ENCODE assay signal across 7 mouse cellular contexts in the genomic region with DNA sequence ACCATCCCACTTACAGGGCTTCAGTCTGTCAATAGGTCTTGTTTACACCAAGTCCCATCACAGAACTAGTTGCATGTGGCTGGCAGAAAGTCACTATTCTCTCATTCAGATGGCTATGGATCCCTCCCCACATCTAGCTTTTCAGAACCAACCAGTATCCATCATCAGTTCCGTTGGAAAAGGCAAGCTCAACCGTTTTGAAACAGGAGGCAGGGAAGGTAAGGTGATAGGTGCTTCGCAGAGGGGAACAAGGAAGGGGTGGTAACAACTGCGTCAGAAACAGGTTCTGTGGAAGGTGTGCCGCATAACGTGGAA. TPM values are rescaled to one million over a fixed set of nuclear protein-coding genes. Genes with fewer than 3 reads are reported as not detected.
A peak's percentile ranks its signal among the peaks of the same experiment; 100 is the strongest.
DNase-seq lines count a peak whose midpoint lies in the region; ATAC-seq and TF ChIP-seq lines count a peak whose summit lies in the region.

No protein-coding gene starts in this region.

- no peaks in the 10 kb centered on the region for H3K9me3 ChIP-seq in neural tube, embryonic 11.5 days (ENCODE audit: control insufficient read depth, low read length)
- H3K9me3 ChIP-seq in forebrain, embryonic 11.5 days (ENCODE audit: control insufficient read depth, low read length), result no peaks in the 10 kb centered on the region
- H3K9me3 ChIP-seq in limb, embryonic 14.5 days (ENCODE audit: control insufficient read depth, low read length), result no peaks in the 10 kb centered on the region
- no peaks in the 10 kb centered on the region for H3K9me3 ChIP-seq in stomach, embryonic 15.5 days

- no peaks in the 10 kb centered on the region for H3K27me3 ChIP-seq in neural tube, embryonic 11.5 days (ENCODE audit: control insufficient read depth, insufficient read depth, low read length)
- H3K27me3 ChIP-seq in forebrain, embryonic 11.5 days (ENCODE audit: control insufficient read depth, insufficient read depth, low read length), result no peaks in the 10 kb centered on the region
- no peaks in the 10 kb centered on the region for H3K27me3 ChIP-seq in limb, embryonic 14.5 days (ENCODE audit: control insufficient read depth, insufficient read depth, low read length)
- H3K27me3 ChIP-seq in stomach, embryonic 15.5 days (replicated peaks), result no peaks in the 10 kb centered on the region

- peaks cover 3% of the 10 kb centered on the region; the same call in 1 of the 2 replicates for H3K36me3 ChIP-seq in neural tube, embryonic 11.5 days (ENCODE audit: control insufficient read depth, insufficient read depth, low read length)
- H3K36me3 ChIP-seq in forebrain, embryonic 11.5 days (ENCODE audit: control insufficient read depth, insufficient read depth, low read length), result peaks cover 10% of the 10 kb centered on the region; the same call in 1 of the 2 replicates
- H3K36me3 ChIP-seq in limb, embryonic 14.5 days (ENCODE audit: control insufficient read depth, insufficient read depth, low read length), result peaks cover 32% of the 10 kb centered on the region
- H3K36me3 ChIP-seq in stomach, embryonic 15.5 days, result peaks cover 17% of the 10 kb centered on the region

- WGBS in neural tube, embryonic 11.5 days, result 9% methylated on average over 6 of the region's 6 CpGs
- WGBS in forebrain, embryonic 11.5 days, result 10% methylated on average over 6 of the region's 6 CpGs
- WGBS in limb, embryonic 14.5 days, result 7% methylated on average over 6 of the region's 6 CpGs
- WGBS in stomach, embryonic 15.5 days, result 4% methylated on average over 6 of the region's 6 CpGs

- H3K27ac ChIP-seq in neural tube, embryonic 11.5 days (ENCODE audit: low read depth, low read length), result peak overlapping the region; percentile 35; the same call in 1 of the 2 replicates
- peak overlapping the region; percentile 57; the same call in 1 of the 2 replicates for H3K27ac ChIP-seq in forebrain, embryonic 11.5 days (ENCODE audit: low read depth, low read length)
- 0 out of 2 replicates have a peak overlapping the region, but pooled peaks have one; percentile 83 for H3K27ac ChIP-seq in limb, embryonic 14.5 days (replicated peaks; ENCODE audit: low read depth, low read length)
- peak overlapping the region; percentile 85; the same call in 1 of the 2 replicates for H3K27ac ChIP-seq in stomach, embryonic 15.5 days

- ATAC-seq in neural tube, embryonic 11.5 days (ENCODE audit: insufficient read depth, low FRiP score, low TSS enrichment), result peak; percentile 18
- peak; percentile 25; the same call in 1 of the 2 replicates for ATAC-seq in forebrain, embryonic 11.5 days (replicated peaks; ENCODE audit: low FRiP score)
- no peak; the same call in 1 of the 2 replicates for ATAC-seq in limb, embryonic 14.5 days (ENCODE audit: low FRiP score, low read depth)
- peak; percentile 51 for ATAC-seq in stomach, embryonic 15.5 days (ENCODE audit: insufficient read depth, low FRiP score, low read depth)

- H3K4me1 ChIP-seq in neural tube, embryonic 11.5 days (ENCODE audit: control insufficient read depth, insufficient read depth, low read length), result peaks cover 4% of the 10 kb centered on the region; the same call in 1 of the 2 replicates
- 0 out of 2 replicates have a peak, but pooled peaks cover 3% of the 10 kb centered on the region for H3K4me1 ChIP-seq in forebrain, embryonic 11.5 days (replicated peaks; ENCODE audit: control insufficient read depth, insufficient read depth, low read length)
- 0 out of 2 replicates have a peak, but pooled peaks cover 3% of the 10 kb centered on the region for H3K4me1 ChIP-seq in limb, embryonic 14.5 days (ENCODE audit: control insufficient read depth, insufficient read depth, low read length)
- H3K4me1 ChIP-seq in stomach, embryonic 15.5 days, result peaks cover 5% of the 10 kb centered on the region

- no peak for TF ChIP-seq POLR2A in limb, embryonic 14.5 days (IDR thresholded peaks at IDR 0.05; ENCODE audit: borderline replicate concordance, extremely low read depth, insufficient read depth, insufficient read length)

- no peak for DNase-seq in neural tube, embryonic 11.5 days (ENCODE audit: low spot score)
- no peak for DNase-seq in neural tube, embryonic 10.5 days (ENCODE audit: extremely low spot score, low spot score)
- DNase-seq in forebrain, embryonic 11.5 days (ENCODE audit: low spot score), result no peak
- no peak for DNase-seq in limb, embryonic 14.5 days (ENCODE audit: low spot score)
- DNase-seq in yolk sac, embryonic 10.5 days (ENCODE audit: low spot score), result no peak
- no peak for DNase-seq in T-cell, adult 2 months (ENCODE audit: low spot score)

- H3K9ac ChIP-seq in neural tube, embryonic 11.5 days (ENCODE audit: low read length), result peak overlapping the region; percentile 42
- H3K9ac ChIP-seq in forebrain, embryonic 11.5 days (ENCODE audit: low read length), result peak overlapping the region; percentile 70
- peak overlapping the region; percentile 36; the same call in 1 of the 2 replicates for H3K9ac ChIP-seq in limb, embryonic 14.5 days (ENCODE audit: low read depth, low read length, severe bottlenecking)
- H3K9ac ChIP-seq in stomach, embryonic 15.5 days, result no peak overlapping the region

- H3K4me3 ChIP-seq in neural tube, embryonic 11.5 days (ENCODE audit: low read depth, low read length), result peak overlapping the region; percentile 53
- H3K4me3 ChIP-seq in forebrain, embryonic 11.5 days (ENCODE audit: low read depth, low read length), result peak overlapping the region; percentile 50
- H3K4me3 ChIP-seq in limb, embryonic 14.5 days (replicated peaks; ENCODE audit: low read length), result peak overlapping the region; percentile 60
- H3K4me3 ChIP-seq in stomach, embryonic 15.5 days (replicated peaks), result peak overlapping the region; percentile 61

- H3K4me2 ChIP-seq in neural tube, embryonic 11.5 days (ENCODE audit: low read depth), result peak overlapping the region; percentile 68
- H3K4me2 ChIP-seq in forebrain, embryonic 11.5 days (ENCODE audit: low read depth, low read length, severe bottlenecking), result peak overlapping the region; percentile 48
- peak overlapping the region; percentile 80 for H3K4me2 ChIP-seq in limb, embryonic 14.5 days (replicated peaks; ENCODE audit: low read depth, low read length, severe bottlenecking)
- peak overlapping the region; percentile 82 for H3K4me2 ChIP-seq in stomach, embryonic 15.5 days

RNA-seq across cellular contexts. Expression of a gene that starts 0.2 kb away (rescaled TPM):
- polyA plus RNA-seq in neural tube, embryonic 11.5 days (2014; fragmentation: Nextera tagmentation; extraction: Ambion mirVana), result 3.1 and 3.8 TPM in 2 replicates
- 3.4 TPM in 2 replicates for polyA plus RNA-seq in forebrain, embryonic 11.5 days (2014; fragmentation: Nextera tagmentation; extraction: Ambion mirVana)
- polyA plus RNA-seq in limb, embryonic 14.5 days (2012; rRNA removed), result 3.2 and 4.4 TPM in 2 replicates
- polyA plus RNA-seq in limb, embryonic 14.5 days (2014; fragmentation: Nextera tagmentation; extraction: Ambion mirVana), result 2.3 and 5.8 TPM in 2 replicates
- 2.7 and 4.0 TPM in 2 replicates for polyA plus RNA-seq in stomach, embryonic 15.5 days (2015; fragmentation: Nextera tagmentation; extraction: Ambion mirVana)

RNA-seq across cellular contexts. Expression of a gene that starts 16.8 kb away (rescaled TPM):
- polyA plus RNA-seq in neural tube, embryonic 11.5 days (2014; fragmentation: Nextera tagmentation; extraction: Ambion mirVana), result 435 and 451 TPM in 2 replicates
- polyA plus RNA-seq in forebrain, embryonic 11.5 days (2014; fragmentation: Nextera tagmentation; extraction: Ambion mirVana), result 411 and 432 TPM in 2 replicates
- 114 and 153 TPM in 2 replicates for polyA plus RNA-seq in limb, embryonic 14.5 days (2012; rRNA removed)
- 267 and 270 TPM in 2 replicates for polyA plus RNA-seq in limb, embryonic 14.5 days (2014; fragmentation: Nextera tagmentation; extraction: Ambion mirVana)
- 248 and 251 TPM in 2 replicates for polyA plus RNA-seq in stomach, embryonic 15.5 days (2015; fragmentation: Nextera tagmentation; extraction: Ambion mirVana)

RNA-seq across cellular contexts. Expression of a gene that starts 24.9 kb away (rescaled TPM):
- 371 and 372 TPM in 2 replicates for polyA plus RNA-seq in neural tube, embryonic 11.5 days (2014; fragmentation: Nextera tagmentation; extraction: Ambion mirVana)
- 375 and 399 TPM in 2 replicates for polyA plus RNA-seq in forebrain, embryonic 11.5 days (2014; fragmentation: Nextera tagmentation; extraction: Ambion mirVana)
- polyA plus RNA-seq in limb, embryonic 14.5 days (2012; rRNA removed), result 45.1 and 89.7 TPM in 2 replicates
- polyA plus RNA-seq in limb, embryonic 14.5 days (2014; fragmentation: Nextera tagmentation; extraction: Ambion mirVana), result 367 and 372 TPM in 2 replicates
- 368 and 394 TPM in 2 replicates for polyA plus RNA-seq in stomach, embryonic 15.5 days (2015; fragmentation: Nextera tagmentation; extraction: Ambion mirVana)

RNA-seq across cellular contexts. Expression of a gene that starts 25.2 kb away (rescaled TPM):
- 5.7 and 5.9 TPM in 2 replicates for polyA plus RNA-seq in neural tube, embryonic 11.5 days (2014; fragmentation: Nextera tagmentation; extraction: Ambion mirVana)
- polyA plus RNA-seq in forebrain, embryonic 11.5 days (2014; fragmentation: Nextera tagmentation; extraction: Ambion mirVana), result 5.8 and 6.4 TPM in 2 replicates
- 1.9 and 2.4 TPM in 2 replicates for polyA plus RNA-seq in limb, embryonic 14.5 days (2012; rRNA removed)
- 10.4 and 12.2 TPM in 2 replicates for polyA plus RNA-seq in limb, embryonic 14.5 days (2014; fragmentation: Nextera tagmentation; extraction: Ambion mirVana)
- polyA plus RNA-seq in stomach, embryonic 15.5 days (2015; fragmentation: Nextera tagmentation; extraction: Ambion mirVana), result 12.1 and 15.0 TPM in 2 replicates

RNA-seq across cellular contexts. Expression of a gene that starts 35.3 kb away (rescaled TPM):
- 4.8 and 5.2 TPM in 2 replicates for polyA plus RNA-seq in neural tube, embryonic 11.5 days (2014; fragmentation: Nextera tagmentation; extraction: Ambion mirVana)
- 3.7 and 4.7 TPM in 2 replicates for polyA plus RNA-seq in forebrain, embryonic 11.5 days (2014; fragmentation: Nextera tagmentation; extraction: Ambion mirVana)
- polyA plus RNA-seq in limb, embryonic 14.5 days (2012; rRNA removed), result 4.4 and 8.1 TPM in 2 replicates
- 2.5 and 3.2 TPM in 2 replicates for polyA plus RNA-seq in limb, embryonic 14.5 days (2014; fragmentation: Nextera tagmentation; extraction: Ambion mirVana)
- 2.5 and 2.7 TPM in 2 replicates for polyA plus RNA-seq in stomach, embryonic 15.5 days (2015; fragmentation: Nextera tagmentation; extraction: Ambion mirVana)

Comparison
In these comparisons a context has a peak if more than half of its experiments do, and no peak if none do; other contexts are left out.
1. H3K27ac ChIP-seq: peak in every context shown above with its lines; median percentile 85 in stomach, embryonic 15.5 days; 83 in limb, embryonic 14.5 days; 57 in forebrain, embryonic 11.5 days; 35 in neural tube, embryonic 11.5 days.